Mouse (Mus musculus): ENCODE data around the gene Ralgds.

DNA sequence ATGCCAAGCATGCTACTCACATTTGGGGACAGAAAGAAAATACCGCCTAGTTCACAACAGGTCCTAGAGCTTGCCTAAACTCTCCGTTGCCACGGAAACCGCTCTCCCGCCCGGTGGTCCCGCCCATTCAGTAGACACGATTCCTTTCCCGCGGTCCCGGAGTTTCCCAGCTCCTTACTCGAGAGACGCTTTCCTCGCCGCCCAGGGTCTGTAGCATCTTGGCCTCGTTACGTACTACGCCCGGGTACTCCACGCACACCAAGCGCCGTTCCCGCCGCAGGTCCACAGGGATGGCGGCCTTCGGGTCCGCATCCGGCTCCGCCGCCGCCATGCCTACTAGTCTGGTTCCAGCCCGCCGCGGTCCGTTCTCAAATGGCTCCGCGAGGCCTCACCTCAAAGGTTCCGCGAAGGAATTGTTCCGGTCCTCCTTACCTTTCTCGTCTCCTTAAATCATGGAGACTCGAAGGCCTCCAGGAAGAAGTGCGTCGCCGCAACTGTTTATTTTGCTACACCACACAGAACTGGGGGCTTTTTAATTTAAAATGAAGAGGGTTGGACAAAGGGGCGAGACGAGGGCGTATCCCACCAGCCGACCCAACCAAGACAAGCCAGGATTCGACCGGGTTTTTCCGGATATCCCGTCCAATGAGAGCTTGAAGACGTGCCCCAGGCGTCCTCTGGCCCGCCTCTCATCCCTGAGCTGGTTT lies 69.9 kb downstream of the Ralgds start:
- no peak; the same call in 1 of the 2 replicates for TF ChIP-seq POLR2A (IDR thresholded peaks at IDR 0.05; ENCODE audit: insufficient read depth, low read depth, low read length)
- no peak for TF ChIP-seq CTCF (IDR thresholded peaks at IDR 0.05; ENCODE audit: insufficient read depth, low read depth, low read length)
